ENCODE assay signal across 22 mouse cellular contexts in genomic region chr4:70331181-70331580, GRCm38 (mm10).
"Had no signal": no experiment of that assay in that cellular context is flagged by ENCODE, and none has a peak within 500 bp of the region (broad histone marks: within the 10 kb centered on the region; RNA-seq: fewer than 3 reads in every experiment).

No protein-coding gene starts in this region.

- H3K4me3 ChIP-seq: limb, embryonic 12.5 days; limb, embryonic 15.5 days; lung, embryonic 15.5 days; megakaryocyte, embryonic 14.5 days; midbrain, embryonic 10.5 days; midbrain, embryonic 13.5 days; myocyte; neural tube, embryonic 13.5 days had no signal

- H3K27me3 ChIP-seq: limb, embryonic 12.5 days; limb, embryonic 15.5 days; lung, embryonic 15.5 days; megakaryocyte, embryonic 14.5 days; midbrain, embryonic 13.5 days; neural tube, embryonic 13.5 days had no signal

- H3K4me2 ChIP-seq: limb, embryonic 12.5 days; limb, embryonic 15.5 days; liver, embryonic 11.5 days; lung, embryonic 15.5 days; midbrain, embryonic 13.5 days; neural tube, embryonic 13.5 days had no signal

- ATAC-seq: liver, postnatal 0 days; midbrain, embryonic 13.5 days; midbrain, embryonic 16.5 days had no signal

- H3K27ac ChIP-seq: limb, embryonic 12.5 days; limb, embryonic 15.5 days; liver, embryonic 14.5 days; lung, embryonic 15.5 days; midbrain, embryonic 10.5 days; midbrain, embryonic 13.5 days; neural tube, embryonic 13.5 days had no signal

- H3K9ac ChIP-seq: limb, embryonic 12.5 days; limb, embryonic 15.5 days; liver, embryonic 14.5 days; liver, postnatal 0 days; lung, embryonic 15.5 days; midbrain, embryonic 13.5 days; neural tube, embryonic 13.5 days had no signal

- H3K36me3 ChIP-seq: lung, embryonic 15.5 days; neural tube, embryonic 13.5 days had no signal

- H3K9me3 ChIP-seq: limb, embryonic 12.5 days; limb, embryonic 15.5 days; lung, embryonic 15.5 days; megakaryocyte, embryonic 14.5 days; midbrain, embryonic 10.5 days; midbrain, embryonic 13.5 days; neural tube, embryonic 13.5 days had no signal

- DNase-seq: kidney, adult 18-20 months; kidney, adult 9 months; kidney, postnatal 14 days; kidney, postnatal 4 days; left cerebral cortex, postnatal 4 days; liver, postnatal 0 days; lung, postnatal 10 days; lung, postnatal 36 days; retina, postnatal 1 day; right cerebral cortex, postnatal 25 days; spleen, adult 18-20 months had no signal

- H3K4me1 ChIP-seq: limb, embryonic 12.5 days; limb, embryonic 15.5 days; lung, embryonic 15.5 days; megakaryocyte, embryonic 14.5 days had no signal
